Mouse (Mus musculus) right cerebral cortex, postnatal 4 days (tissue): ENCODE data around the gene Kat2a.
"Not testable (repeated sequence)": the region's sequence is repeated elsewhere in the genome, so short reads cannot be mapped to it uniquely, and the experiment has no call there.

Experiments used
- DNase-seq: peaks from one replicate; pipeline ENCODE4 v3.0.0-alpha.2; 2022

Kat2a gene

GRCm38 (mm10) chr11:100655589-100655988 is 56.7 kb downstream of the Kat2a start:
- DNase-seq, result not testable (repeated sequence)
